ENCODE assay signal across 1 mouse cellular context in genomic region chr4:35201700-35202099, GRCm38 (mm10).
TF ChIP-seq lines count a peak whose summit lies in the region.

No protein-coding gene starts in this region.

TF ChIP-seq in MEL, 35 proteins besides CTCF, POLR2A, EP300 and RAD21 (continued from another document):
- TF ChIP-seq POLR2AphosphoS5 (IDR thresholded peaks at IDR 0.05; ENCODE audit: borderline replicate concordance, low read depth, low read length) (no peak), USF1 (IDR thresholded peaks at IDR 0.05; ENCODE audit: low read depth, low read length) (no peak), TCF12 (IDR thresholded peaks at IDR 0.05; ENCODE audit: low read depth, low read length) (peak; percentile 88), GATA1 (IDR thresholded peaks at IDR 0.05; ENCODE audit: low read depth, low read length) (peak; percentile 91), MXI1 (IDR thresholded peaks at IDR 0.05; ENCODE audit: low read depth, low read length) (no peak), MAFK (IDR thresholded peaks at IDR 0.05; ENCODE audit: borderline replicate concordance, low read depth, low read length) (no peak; the same call in 1 of the 2 replicates), MAX (IDR thresholded peaks at IDR 0.05; ENCODE audit: low read length) (no peak; the same call in 1 of the 2 replicates), NRF1 (IDR thresholded peaks at IDR 0.05; ENCODE audit: insufficient read depth, low read depth, low read length, poor library complexity, severe bottlenecking) (no peak), ELF1 (IDR thresholded peaks at IDR 0.05; ENCODE audit: low read depth, low read length) (no peak), HCFC1 (IDR thresholded peaks at IDR 0.05; ENCODE audit: low read depth, low read length) (no peak), MYB (IDR thresholded peaks at IDR 0.05; ENCODE audit: low read depth, low read length) (peak; percentile 71), CHD2 (IDR thresholded peaks at IDR 0.05; ENCODE audit: low read length) (no peak), RCOR1 (IDR thresholded peaks at IDR 0.05; ENCODE audit: low read depth, low read length) (peak; percentile 62; the same call in 1 of the 2 replicates), ETS1 (IDR thresholded peaks at IDR 0.05; ENCODE audit: low read depth, low read length) (peak; percentile 78), KAT2A (conservative IDR thresholded peaks at IDR 0.05; ENCODE audit: low read depth, low read length) (no peak), ZMIZ1 (IDR thresholded peaks at IDR 0.05; ENCODE audit: low read depth, low read length) (no peak), MEF2A (IDR thresholded peaks at IDR 0.05; ENCODE audit: extremely low read depth, insufficient replicate concordance, low read depth, low read length, poor library complexity, severe bottlenecking) (no peak), CHD1 (IDR thresholded peaks at IDR 0.05; ENCODE audit: low read depth, low read length) (no peak), MAZ (IDR thresholded peaks at IDR 0.05; ENCODE audit: low read depth, low read length) (no peak), MYC (IDR thresholded peaks at IDR 0.05; ENCODE audit: low read depth, low read length) (no peak), GABPA (IDR thresholded peaks at IDR 0.05; ENCODE audit: low read depth, low read length) (no peak), ZKSCAN1 (IDR thresholded peaks at IDR 0.05; ENCODE audit: low read depth, low read length) (no peak)
